Mouse (Mus musculus) intestine, embryonic 15.5 days (tissue): ENCODE data around the gene Krt7. TPM values are rescaled to one million over a fixed set of nuclear protein-coding genes. Genes with fewer than 3 reads are reported as not detected.

Source experiments
- ATAC-seq: fragments of 200-750 bp; cut with Nextera tagmentation; 2 replicates; pipeline ENCODE4 v1.8.0; 2017; ENCODE audit warnings: moderate TSS enrichment, moderate library complexity
- H3K27ac ChIP-seq: fragments of 300-500 bp; sonication (generic); 2 replicates; pipeline ENCODE4 v1.5.1; 2015; ENCODE audit warnings: mild to moderate bottlenecking, inconsistent platforms
- H3K27me3 ChIP-seq: fragments of 300-500 bp; sonication (generic); replicated peaks from 2 replicates; pipeline ENCODE4 v1.6.1; 2015; ENCODE audit warnings: inconsistent platforms
- H3K36me3 ChIP-seq: fragments of 300-500 bp; sonication (generic); 2 replicates; pipeline ENCODE4 v1.6.1; 2015; ENCODE audit warnings: inconsistent platforms
- H3K4me1 ChIP-seq: fragments of 300-500 bp; sonication (generic); replicated peaks from 2 replicates; pipeline ENCODE4 v1.6.1; 2015; ENCODE audit warnings: inconsistent platforms
- H3K4me2 ChIP-seq: fragments of 300-500 bp; sonication (generic); replicated peaks from 2 replicates; pipeline ENCODE4 v1.6.1; 2015; ENCODE audit warnings: mild to moderate bottlenecking, inconsistent platforms
- H3K4me3 ChIP-seq: fragments of 300-500 bp; sonication (generic); replicated peaks from 2 replicates; pipeline ENCODE4 v1.5.1; 2015; ENCODE audit warnings: inconsistent platforms
- H3K9ac ChIP-seq: fragments of 300-500 bp; sonication (generic); 2 replicates; pipeline ENCODE4 v1.6.1; 2015; ENCODE audit warnings: inconsistent platforms
- H3K9me3 ChIP-seq: fragments of 300-500 bp; sonication (generic); 2 replicates; pipeline ENCODE4 v1.6.1; 2016; ENCODE audit warnings: inconsistent platforms
- WGBS: fragments of 180-500 bp; shearing (Covaris S2); methylation state at CpG from one replicate; pipeline ENCODE4 v1.1.7; 2015; 5-methylcytosine and 5-hydroxymethylcytosine counted together
- polyA plus RNA-seq: library from polyadenylated mRNA; unstranded; fragments of >200 nt; fragmentation: Nextera tagmentation; extraction: Ambion mirVana; gene quantifications from 2 replicates; pipeline ENCODE4 v1.2.1, GENCODE M21; 2015

Gene Krt7
- polyA plus RNA-seq, 1 experiment from 2014 or later, result 137 TPM

DNA sequence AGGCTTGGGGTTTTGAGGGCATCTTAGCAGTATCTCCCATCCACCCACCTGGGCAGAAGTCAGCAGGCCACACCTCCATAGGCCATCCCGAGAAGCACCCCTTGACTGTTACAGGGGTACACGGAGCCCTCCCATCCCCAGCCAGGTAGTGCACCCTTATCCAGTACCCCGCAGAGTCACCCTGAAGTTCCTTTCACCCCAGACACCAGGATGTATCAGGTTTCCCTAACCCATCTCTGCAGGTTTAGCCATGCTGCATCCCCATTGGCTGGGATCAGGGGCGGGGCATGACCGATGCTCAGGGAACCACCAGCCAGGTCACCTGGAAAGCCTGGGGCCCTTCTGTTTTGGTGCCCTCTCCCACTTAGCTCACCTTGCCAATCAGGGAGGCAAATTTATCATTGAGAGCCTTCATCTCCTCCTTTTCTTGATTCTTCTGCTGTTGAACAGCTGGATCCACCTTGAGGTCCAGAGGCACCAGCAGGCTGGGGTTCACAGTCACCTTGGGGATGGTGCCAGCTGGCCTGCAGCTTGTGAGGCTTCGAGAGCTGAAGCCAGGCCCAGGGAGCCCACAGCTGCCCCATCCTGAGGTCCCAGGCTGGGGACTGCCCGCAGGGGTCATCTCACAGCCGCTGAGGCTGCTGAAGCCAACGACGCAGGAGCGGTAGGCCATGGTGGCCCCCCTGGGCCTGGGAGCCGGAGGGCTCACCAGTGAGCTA is 41.3 kb upstream of the Krt7 start:
- H3K4me1 ChIP-seq, result peaks cover 62% of the 10 kb centered on the region
- no peaks in the 10 kb centered on the region for H3K36me3 ChIP-seq
- 0 out of 2 replicates have a peak overlapping the region, but pooled peaks have one; percentile 26 for H3K4me2 ChIP-seq
- 48% methylated on average over 12 of the region's 12 CpGs for WGBS
- H3K9me3 ChIP-seq, result no peaks in the 10 kb centered on the region
- no peak overlapping the region for H3K4me3 ChIP-seq
- no peak overlapping the region for H3K9ac ChIP-seq
- peak; percentile 5; the same call in 1 of the 2 replicates for ATAC-seq
- H3K27ac ChIP-seq, result peak overlapping the region; percentile 71
- no peaks in the 10 kb centered on the region for H3K27me3 ChIP-seq

DNA sequence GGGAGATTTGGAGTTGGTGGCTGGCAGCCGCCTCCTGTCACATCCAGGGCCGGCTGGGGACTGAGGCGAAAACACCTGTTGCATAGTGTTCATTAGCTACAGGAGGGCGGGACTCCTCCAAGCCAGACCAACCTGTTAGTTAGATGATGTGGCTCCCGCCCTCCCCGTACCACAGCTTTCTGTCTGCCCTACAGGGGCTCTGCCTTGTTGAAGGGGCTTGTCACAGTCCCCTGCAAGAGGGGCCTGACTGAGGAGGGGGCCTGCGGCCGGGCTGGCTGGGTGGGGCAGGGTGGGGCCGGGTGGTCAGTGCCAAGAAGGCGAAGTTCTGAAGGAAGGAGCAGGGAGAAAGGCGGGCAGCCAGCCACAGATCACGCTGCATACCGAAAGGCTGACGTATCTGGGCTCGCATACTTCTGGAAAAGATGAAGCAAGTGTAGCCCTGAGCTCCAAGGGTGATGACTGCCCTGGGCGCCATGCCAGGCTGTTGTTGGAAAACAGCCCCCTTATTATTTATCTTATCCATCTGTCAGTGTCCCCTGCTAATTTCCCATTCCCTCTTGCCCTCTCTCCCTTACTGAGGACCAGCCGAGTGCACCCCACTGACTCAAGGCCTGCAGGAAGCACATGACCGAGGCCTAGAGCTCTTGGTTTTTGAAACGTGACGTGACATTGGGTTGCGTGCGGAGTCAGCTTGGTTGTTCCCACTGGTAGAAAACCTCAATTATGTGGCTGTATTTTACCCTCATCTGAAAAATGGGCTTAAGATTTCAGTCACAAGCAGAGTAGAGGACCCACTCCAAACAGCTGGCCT is 40.5 kb upstream of the Krt7 start, which contains the start of gene Krt80:
TSS of gene Krt80 (minus strand) at position 62 of the 811 bp plus-strand sequence.
- Histone ChIP-seq H3K27ac (peak within 1 kb of the TSS; percentile 71), H3K4me3 (no peak within 1 kb of the TSS), H3K4me1 (peaks cover 65% of the 10 kb centered on the region), H3K36me3 (no peaks in the 10 kb centered on the region), H3K4me2 (peak within 1 kb of the TSS; percentile 26; the same call in 1 of the 2 replicates), H3K9ac (no peak within 1 kb of the TSS), H3K27me3 (no peaks in the 10 kb centered on the region), H3K9me3 (no peaks in the 10 kb centered on the region)
- 47% methylated on average over 22 of the region's 22 CpGs for WGBS
- peak; percentile 76 for ATAC-seq

DNA sequence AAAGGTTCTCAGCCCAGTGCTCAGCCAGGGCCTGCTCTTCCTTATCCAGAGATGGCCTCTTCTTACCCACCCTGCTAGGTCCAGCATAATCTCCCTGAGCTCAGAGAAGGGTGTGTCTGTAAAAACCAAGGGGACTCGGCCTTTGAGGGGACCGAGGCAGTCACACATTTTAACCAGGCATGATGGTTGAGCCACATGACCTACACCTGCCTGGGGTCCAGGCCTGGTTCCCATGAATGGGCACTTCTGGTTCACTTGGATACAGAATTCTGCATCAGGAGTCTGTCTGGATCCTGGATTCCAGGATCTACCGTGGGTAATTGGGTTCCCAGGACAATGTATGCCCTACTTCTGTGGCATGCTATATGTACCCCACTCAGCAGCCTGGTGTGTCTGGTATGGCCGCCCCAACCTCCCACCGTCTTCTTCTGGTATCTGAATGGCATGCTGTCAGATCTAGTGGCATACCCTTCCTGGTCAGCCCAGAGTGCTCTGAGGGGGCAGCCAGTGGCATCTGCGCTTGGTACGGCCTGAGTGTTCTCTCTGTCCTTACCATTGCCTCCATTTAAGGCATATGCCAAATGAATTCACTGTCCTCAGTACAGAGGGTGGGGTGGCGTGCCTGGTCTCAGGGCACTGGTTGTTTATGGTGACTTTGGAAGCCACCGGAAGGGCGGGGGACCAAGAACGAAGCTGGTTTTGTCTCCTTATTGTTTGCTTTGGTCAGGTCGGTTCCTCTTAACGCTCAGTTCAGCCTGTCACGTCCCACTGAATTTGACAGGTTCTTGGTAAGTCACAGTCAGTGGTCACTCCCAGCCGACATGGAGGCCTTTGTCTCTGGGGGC is 39.5 kb upstream of the Krt7 start:
- Histone ChIP-seq H3K27me3 (no peaks in the 10 kb centered on the region), H3K4me1 (peaks cover 59% of the 10 kb centered on the region), H3K36me3 (no peaks in the 10 kb centered on the region), H3K4me2 (no peak overlapping the region), H3K27ac (no peak overlapping the region; the same call in 1 of the 2 replicates), H3K9ac (no peak overlapping the region), H3K9me3 (no peaks in the 10 kb centered on the region), H3K4me3 (no peak overlapping the region)
- WGBS, result 85% methylated on average over 15 of the region's 15 CpGs
- no peak for ATAC-seq

DNA sequence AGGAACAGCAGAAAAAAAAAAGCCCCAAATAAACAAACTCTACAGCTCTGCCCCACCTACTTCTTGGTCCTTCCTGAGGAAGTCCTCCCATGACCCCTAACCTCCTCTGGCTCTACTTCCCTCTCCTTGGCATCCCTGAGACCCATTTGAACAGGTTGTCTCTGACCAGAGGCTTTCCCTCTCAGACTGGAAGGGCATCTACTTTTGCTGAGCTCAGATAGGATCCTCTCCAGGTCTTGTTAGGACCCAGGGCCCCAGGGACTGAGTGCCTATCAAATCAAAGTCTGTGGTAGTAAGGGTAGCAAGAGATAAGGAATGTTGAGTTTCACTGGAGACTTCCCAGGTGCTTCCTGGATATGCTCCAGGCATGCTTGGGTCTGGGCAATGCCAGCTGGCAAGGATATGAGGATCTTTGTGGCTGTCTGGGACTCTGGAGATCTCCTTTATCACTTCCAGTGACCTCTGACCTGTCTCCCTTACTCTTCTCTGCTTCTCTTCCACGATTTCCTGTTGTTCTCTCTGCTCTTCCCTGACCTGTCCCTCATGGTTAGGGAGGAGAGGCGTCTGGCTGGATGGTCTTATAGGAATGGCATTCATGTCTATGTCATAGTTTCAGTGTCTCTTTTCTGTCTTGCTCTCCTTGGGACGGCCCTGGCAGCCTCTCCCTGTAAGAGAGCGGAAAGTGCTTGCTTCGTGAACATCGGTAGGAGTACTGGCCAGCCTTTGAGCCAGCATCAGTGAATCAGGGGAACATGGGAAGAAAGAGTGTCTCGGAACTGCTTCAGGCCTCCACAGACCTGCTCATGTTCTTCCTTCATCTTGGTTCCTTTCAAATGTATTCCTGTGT is 38.5 kb upstream of the Krt7 start:
- H3K9ac ChIP-seq, result no peak overlapping the region
- no peak overlapping the region for H3K4me2 ChIP-seq
- no peaks in the 10 kb centered on the region for H3K36me3 ChIP-seq
- H3K27me3 ChIP-seq, result no peaks in the 10 kb centered on the region
- ATAC-seq, result no peak
- H3K9me3 ChIP-seq, result no peaks in the 10 kb centered on the region
- H3K4me1 ChIP-seq, result peaks cover 53% of the 10 kb centered on the region
- no peak overlapping the region for H3K4me3 ChIP-seq
- WGBS, result 62% methylated on average over 7 of the region's 7 CpGs
- 0 out of 2 replicates have a peak overlapping the region, but pooled peaks have one; percentile 0 for H3K27ac ChIP-seq

DNA sequence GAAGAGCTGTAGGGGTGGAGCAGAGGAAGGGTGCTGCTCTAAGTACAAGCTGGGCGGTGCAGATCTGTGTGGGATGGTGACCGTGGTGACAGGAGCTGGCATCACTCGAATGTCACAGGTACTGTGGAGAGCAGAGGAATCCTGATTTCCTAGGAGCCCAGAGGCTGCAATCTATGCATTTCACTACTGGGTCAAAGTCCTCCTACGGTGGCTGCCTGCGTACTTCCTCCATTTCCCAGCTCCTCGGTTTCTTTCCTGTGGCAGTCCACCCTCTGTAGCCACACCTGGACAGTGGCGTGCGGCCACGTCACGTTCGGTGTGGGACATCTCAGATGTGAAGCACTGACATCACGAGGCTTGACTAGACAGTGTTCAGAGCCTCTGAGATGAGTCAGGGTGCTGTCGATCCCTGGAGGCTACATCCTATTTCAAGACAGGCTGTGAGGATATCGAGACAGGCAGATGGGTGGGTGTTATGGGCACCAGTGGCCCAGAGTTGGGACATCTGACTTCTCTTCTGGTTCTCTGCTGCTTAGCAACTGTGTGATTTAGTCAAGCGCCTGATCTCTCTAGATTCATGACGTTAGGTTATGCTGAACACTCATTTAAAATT is 37.5 kb upstream of the Krt7 start:
- WGBS, result 73% methylated on average over 16 of the region's 16 CpGs
- Histone ChIP-seq H3K9ac (no peak overlapping the region), H3K9me3 (no peaks in the 10 kb centered on the region), H3K4me1 (peaks cover 51% of the 10 kb centered on the region), H3K4me2 (no peak overlapping the region), H3K36me3 (no peaks in the 10 kb centered on the region), H3K27ac (0 out of 2 replicates have a peak overlapping the region, but pooled peaks have one; percentile 0), H3K27me3 (no peaks in the 10 kb centered on the region), H3K4me3 (no peak overlapping the region)
- no peak for ATAC-seq

DNA sequence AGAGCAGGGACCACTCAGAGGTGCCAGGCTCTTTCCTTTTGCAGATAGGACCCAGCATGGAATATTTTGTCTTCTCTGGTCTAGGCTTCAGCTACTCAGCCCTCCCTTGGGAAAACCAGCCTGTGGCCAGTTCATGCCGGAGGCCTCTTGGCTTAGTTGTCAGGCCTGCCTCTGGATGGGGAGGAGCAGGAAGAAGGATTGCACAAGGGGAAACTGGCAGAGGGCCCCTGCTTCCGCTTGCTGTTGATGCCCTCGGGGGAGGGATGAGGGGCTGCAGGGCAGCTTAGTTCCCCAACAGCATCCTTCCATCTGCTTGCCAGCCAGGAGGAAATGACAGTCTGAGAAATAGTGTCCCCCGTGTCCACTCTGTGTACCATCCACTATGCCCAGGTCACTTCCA is 36.0 kb upstream of the Krt7 start:
- Histone ChIP-seq H3K9ac (no peak overlapping the region; the same call in 1 of the 2 replicates), H3K9me3 (no peaks in the 10 kb centered on the region), H3K4me2 (no peak overlapping the region), H3K4me1 (peaks cover 40% of the 10 kb centered on the region), H3K27me3 (no peaks in the 10 kb centered on the region), H3K36me3 (no peaks in the 10 kb centered on the region), H3K4me3 (no peak overlapping the region), H3K27ac (no peak overlapping the region)
- ATAC-seq, result no peak
- WGBS, result 50% methylated on average over 4 of the region's 4 CpGs

DNA sequence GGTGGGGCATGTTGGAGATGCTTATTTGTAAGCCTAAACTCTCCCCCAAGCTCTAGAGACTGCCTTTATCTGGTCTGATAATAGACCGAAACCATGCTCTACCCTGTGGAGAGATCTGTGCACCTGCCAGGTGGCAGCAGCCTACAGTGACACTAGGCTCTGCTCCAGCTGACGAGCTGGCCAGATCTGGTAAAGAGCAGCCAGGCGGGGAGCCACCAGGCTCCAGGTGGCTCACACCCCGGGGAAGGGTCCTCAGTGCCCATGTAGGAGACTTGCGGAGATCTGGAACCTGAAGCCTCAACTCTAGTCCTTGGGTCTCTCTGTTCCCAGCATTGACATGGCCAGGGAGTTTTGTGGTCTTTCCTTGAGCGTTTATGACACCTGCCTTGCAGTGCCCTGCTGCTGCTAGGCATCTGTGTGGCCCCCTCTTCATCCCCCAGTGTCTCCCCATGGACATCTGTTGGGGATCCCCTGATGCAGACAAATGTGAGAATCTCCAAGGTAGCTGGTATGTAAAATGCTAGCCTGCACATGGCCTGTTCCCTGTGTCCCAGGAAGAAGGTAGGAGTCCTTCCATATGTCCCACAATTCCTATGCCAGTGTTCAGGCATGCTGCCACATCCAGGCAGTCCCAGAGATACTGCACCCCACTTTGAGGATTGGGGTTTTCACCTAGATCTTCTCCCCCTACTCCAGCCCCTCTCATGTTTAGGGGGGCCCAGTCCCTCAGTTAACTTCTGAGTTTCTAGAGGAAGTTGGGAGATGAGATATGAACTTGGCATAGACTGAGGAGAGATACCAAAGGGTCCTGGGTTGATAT is 34.7 kb upstream of the Krt7 start:
- H3K4me2 ChIP-seq, result no peak overlapping the region
- no peak overlapping the region for H3K9ac ChIP-seq
- ATAC-seq, result no peak
- H3K4me3 ChIP-seq, result no peak overlapping the region
- no peaks in the 10 kb centered on the region for H3K9me3 ChIP-seq
- WGBS, result 80% methylated on average over 6 of the region's 6 CpGs
- H3K4me1 ChIP-seq, result peaks cover 27% of the 10 kb centered on the region
- no peaks in the 10 kb centered on the region for H3K27me3 ChIP-seq
- no peak overlapping the region for H3K27ac ChIP-seq
- H3K36me3 ChIP-seq, result no peaks in the 10 kb centered on the region

DNA sequence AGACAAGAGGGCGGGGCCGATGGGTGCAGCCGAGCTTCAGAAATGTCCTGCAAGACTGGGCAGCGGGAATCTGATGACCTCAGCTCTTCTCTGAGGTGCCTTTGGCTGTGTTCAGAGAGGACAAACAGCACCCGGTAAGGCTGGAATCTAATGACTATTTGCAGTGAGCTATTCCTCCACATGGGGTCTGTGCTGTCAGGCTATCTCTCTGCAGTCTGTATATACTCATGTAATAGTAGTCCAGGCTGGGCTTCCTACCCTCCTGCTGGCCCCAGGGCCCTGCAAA is 34.1 kb upstream of the Krt7 start:
- Histone ChIP-seq H3K4me3 (no peak overlapping the region), H3K27ac (no peak overlapping the region), H3K27me3 (no peaks in the 10 kb centered on the region), H3K9me3 (no peaks in the 10 kb centered on the region), H3K4me2 (no peak overlapping the region), H3K36me3 (no peaks in the 10 kb centered on the region), H3K4me1 (peaks cover 27% of the 10 kb centered on the region), H3K9ac (no peak overlapping the region)
- no peak for ATAC-seq
- 53% methylated on average over 5 of the region's 5 CpGs for WGBS

DNA sequence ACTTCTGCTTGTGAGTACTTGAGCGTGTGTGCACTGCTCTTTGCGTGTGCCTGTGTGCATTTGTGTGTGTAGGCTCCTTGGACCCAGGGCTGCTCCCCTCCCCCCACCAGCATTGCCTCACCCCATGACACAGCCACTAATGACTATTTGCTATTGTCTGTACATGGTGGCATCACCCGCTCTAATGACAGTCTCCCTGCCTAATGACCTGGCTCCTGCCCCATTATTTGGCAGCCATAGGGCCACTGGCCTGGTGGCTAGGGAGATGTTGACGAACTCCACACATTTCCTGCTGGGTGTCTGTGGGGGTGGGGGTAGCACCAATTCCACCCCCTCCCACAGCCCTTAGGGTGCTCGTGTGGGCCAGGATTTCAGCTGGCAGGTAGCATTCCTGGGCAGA is 32.2 kb upstream of the Krt7 start:
- Histone ChIP-seq H3K9ac (no peak overlapping the region), H3K27me3 (no peaks in the 10 kb centered on the region), H3K4me2 (no peak overlapping the region), H3K4me1 (peaks cover 13% of the 10 kb centered on the region), H3K27ac (no peak overlapping the region), H3K4me3 (no peak overlapping the region), H3K36me3 (no peaks in the 10 kb centered on the region), H3K9me3 (no peaks in the 10 kb centered on the region)
- WGBS, result 79% methylated on average over 5 of the region's 5 CpGs
- ATAC-seq, result no peak

DNA sequence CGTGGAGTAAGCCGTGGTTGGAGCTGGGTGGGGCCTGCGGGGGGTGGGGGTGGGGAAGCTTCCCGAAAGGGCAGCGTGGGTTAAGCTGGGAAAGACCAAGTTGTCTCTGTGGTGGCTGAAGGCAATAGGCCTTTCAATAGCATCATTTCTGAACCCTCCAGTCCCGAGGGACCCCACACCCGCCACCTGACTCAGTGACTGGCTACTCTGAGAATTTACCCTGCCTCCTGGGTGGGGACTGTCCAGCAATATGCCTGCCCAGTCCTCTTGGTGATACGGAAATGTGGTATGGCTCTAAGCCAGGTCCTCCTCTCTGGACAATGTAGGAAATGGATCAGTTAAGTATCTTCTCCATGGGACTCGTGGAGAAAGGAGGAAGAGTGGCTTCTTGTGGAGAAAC is 29.1 kb upstream of the Krt7 start:
- Histone ChIP-seq H3K27me3 (no peaks in the 10 kb centered on the region), H3K36me3 (no peaks in the 10 kb centered on the region), H3K4me2 (no peak overlapping the region), H3K27ac (no peak overlapping the region), H3K9ac (no peak overlapping the region), H3K4me1 (peaks cover 4% of the 10 kb centered on the region), H3K4me3 (no peak overlapping the region), H3K9me3 (no peaks in the 10 kb centered on the region)
- ATAC-seq, result no peak
- 43% methylated on average over 9 of the region's 9 CpGs for WGBS

DNA sequence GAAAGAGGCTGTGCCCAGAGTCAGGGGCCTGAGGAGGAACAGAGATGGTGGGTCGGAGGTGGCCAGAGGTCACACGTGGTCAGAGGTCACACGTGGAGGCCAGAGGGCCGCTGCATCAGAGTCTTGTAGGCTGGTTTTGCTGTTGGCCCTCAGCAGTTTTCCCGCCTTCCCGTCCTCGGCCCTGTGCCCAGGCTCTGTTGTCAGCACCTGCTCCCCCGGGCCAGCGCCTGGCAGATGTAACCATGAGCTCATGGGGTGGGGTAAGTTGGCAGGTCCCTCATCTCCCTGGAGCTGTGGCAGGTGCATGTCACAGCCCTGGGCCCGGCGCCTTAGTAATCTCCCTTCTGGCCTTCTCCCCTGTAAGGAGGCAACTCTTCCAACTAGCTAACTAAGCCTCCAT is 28.0 kb upstream of the Krt7 start:
- Histone ChIP-seq H3K27me3 (no peaks in the 10 kb centered on the region), H3K4me2 (no peak overlapping the region), H3K27ac (no peak overlapping the region), H3K4me1 (peaks cover 4% of the 10 kb centered on the region), H3K36me3 (no peaks in the 10 kb centered on the region), H3K9me3 (no peaks in the 10 kb centered on the region), H3K4me3 (no peak overlapping the region), H3K9ac (no peak overlapping the region)
- ATAC-seq, result no peak
- 87% methylated on average over 11 of the region's 11 CpGs for WGBS
